Mouse (Mus musculus) G1E (cell line): ENCODE measurements at regions not wholly inside any gene's neighbourhood (a gene's known extent, or its start where the extent isn't known, plus 50 kb on each side); places are given as distances from the start of the nearest gene placed in this dataset.

Source experiments
- CTCF ChIP-seq: IDR thresholded peaks from 2 replicates; pipeline ENCODE4 v1.5.1; 2012; ENCODE audit warnings: low read depth, low read length, inconsistent platforms, mixed read lengths
- GATA1 ChIP-seq: IDR thresholded peaks from 2 replicates; pipeline ENCODE4 v1.6.1; 2012; ENCODE audit warnings: borderline replicate concordance, low read length, inconsistent platforms, mixed read lengths
- TAL1 ChIP-seq: conservative IDR thresholded peaks from 2 replicates; pipeline ENCODE4 v1.6.1; 2012; ENCODE audit warnings: low read depth, low read length, inconsistent platforms, mixed read lengths

DNA sequence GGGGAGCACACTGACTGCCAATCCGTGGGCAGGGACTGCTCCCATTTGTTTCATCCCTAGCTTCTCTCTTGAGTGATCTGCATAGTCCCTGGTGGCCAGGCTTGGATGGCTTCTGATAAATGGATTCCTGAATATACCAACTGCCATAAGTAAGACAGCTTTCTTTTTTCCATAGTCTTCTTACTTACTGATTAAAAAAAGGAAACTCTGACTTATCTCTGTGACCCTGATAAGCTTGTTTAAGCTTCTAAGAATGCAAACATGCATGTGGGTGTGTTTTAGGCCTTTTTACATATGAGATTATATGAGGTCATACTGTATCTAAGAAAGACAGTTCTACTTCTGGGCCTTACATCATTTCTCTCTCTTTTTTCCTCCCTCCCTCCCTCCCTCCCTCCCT, 57.3 kb upstream of the Odc1 start:
- TF ChIP-seq CTCF = no peak
- no peak for TF ChIP-seq GATA1
- no peak for TF ChIP-seq TAL1
